Mouse (Mus musculus): ENCODE measurements around the gene Ncmap.

The Ncmap gene

GRCm38 (mm10) chr4:135397991-135398390 lies at the start of gene Ncmap:
Gene Ncmap, minus strand, starts transcription at chr4:135398227.
- no peak for DNase-seq (ENCODE audit: low spot score)

- no peak for DNase-seq (ENCODE audit: low spot score)
Measured at GRCm38 (mm10) chr4:135442473-135442872, 44.4 kb upstream of the Ncmap start.

DNA sequence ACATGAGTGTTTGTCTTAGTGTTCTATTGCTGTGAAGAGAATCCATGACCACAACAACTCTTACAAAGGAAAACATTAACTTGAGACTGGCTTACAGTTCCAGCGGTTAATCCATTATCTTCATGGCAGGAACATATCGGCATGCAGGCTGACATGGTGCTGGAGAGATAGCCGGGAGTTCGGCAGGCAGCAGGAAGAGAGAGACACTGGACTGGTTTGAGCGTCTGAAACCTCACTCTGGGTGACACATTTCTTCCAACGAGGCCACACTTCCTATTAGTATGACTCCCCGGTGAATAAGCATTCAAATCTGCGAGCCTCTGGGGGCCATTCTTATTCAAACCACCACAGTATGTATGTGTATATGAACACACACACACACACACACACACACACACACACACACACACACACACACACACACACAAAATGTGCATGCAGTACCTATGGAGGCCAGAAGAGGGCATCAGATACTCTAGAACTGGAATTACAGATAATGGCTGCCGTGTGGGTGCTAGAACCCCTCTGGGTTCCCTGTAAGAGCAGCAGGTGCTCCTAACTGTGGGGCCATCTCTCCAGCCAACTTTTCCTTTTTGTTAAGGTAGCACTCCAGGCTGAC lies 42.0 kb upstream of the Ncmap start:
- DNase-seq (ENCODE audit: low spot score): no peak

- DNase-seq (ENCODE audit: low spot score): no peak
Measured at GRCm38 (mm10) chr4:135439188-135439647, 41.2 kb upstream of the Ncmap start.

- no peak for DNase-seq (ENCODE audit: low spot score)
Measured at GRCm38 (mm10) chr4:135437924-135438323, 39.9 kb upstream of the Ncmap start.

DNA sequence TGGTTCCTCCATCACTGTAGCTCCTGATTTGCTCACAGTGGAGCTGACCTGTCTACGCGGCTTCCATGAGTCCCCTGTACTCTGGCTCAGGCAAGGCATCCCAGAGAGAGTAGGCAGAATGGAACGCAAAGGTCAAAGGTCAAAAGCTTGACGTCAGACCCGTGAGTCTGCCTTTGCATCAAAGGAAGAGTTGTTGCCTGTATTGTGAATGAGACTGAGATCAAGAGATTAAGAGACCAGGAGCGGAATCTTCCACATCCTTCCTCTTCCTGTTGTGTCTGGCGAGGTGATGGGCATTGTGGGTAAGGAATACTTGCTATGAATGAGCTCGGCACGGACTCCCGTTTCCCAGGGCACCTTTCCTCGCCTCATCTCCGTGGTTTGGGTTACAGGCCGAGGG lies 38.3 kb upstream of the Ncmap start:
- DNase-seq (ENCODE audit: low spot score): no peak

DNA sequence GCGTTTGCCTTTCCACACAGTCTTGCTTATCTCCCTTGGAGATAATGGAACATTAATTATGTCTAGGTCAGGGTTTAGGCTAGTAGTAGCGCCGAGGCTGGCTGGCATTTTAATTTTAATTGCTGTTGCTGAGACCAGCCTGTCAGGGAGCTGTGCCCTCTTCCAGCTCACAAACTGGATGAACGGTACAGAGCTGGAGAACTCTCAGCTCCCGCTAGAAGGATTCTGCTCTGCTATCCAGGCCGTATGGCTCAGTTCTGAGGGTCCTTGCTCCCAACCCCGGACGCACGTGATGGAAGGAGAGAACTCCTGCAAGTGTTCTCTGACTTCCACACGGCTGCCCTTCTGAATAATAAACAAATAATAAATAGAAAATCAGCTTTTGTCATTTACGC lies 36.4 kb upstream of the Ncmap start:
- no peak for DNase-seq (ENCODE audit: low spot score)

GRCm38 (mm10) chr4:135433443-135434394 lies 35.7 kb upstream of the Ncmap start, which contains the start of gene Rcan3:
Gene Rcan3, minus strand, starts transcription at chr4:135433853.
- DNase-seq (ENCODE audit: low spot score): peak; percentile 41

DNA sequence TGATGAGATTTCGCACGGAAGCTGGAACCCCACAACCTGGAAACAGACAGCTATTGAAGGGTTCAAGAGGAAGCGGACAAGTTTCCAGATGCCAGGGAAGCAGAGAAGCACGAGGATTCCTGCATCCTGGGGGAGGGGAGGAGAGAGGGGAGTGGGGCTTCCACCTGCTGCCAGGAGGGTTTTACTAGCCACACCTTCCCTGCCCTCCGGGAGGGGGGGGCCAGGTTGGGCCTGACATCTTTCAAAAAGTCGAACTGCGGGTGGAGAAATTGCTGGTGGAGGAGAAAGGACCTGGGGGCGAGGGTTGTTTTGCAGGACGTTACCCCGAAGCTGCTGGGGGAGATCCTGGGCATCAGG lies 35.0 kb upstream of the Ncmap start:
- no peak for DNase-seq (ENCODE audit: low spot score)

DNA sequence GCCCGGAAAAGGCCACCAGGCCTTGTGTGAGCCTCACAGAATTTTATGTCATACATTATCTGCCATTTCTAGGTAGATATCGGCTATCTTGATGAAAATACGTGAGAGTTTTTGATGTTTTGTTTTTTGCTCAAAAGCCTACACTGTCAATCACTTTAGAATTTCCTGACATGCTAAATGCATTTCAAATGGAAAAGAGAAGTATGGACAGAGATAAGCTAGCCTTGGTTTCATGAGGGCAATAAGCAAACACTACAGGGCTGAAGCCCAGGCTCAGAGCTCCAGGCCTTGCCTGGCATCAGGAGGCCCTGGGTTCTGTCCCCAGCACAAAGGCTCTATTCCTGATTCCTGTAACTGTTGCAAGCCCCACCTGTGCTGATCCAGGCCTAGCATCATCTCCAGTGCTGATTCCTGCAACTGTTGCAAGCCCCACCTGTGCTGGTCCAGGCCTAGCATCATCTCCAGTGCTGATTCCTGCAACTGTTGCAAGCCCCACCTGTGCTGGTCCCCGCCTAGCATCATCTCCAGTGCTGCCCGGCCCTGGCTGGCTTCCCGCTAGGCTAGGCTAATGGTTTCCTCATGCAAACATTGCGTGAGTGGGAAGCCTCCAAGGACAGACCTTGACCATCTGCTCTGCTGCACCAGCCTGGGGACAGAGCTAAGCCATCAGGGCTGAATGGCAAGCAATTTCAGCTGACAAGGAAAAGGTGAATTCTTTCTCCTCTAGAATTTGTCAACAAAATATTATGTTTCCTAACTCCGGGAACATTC lies 32.1 kb upstream of the Ncmap start:
- DNase-seq (ENCODE audit: low spot score): no peak

GRCm38 (mm10) chr4:135429383-135429782 lies 31.4 kb upstream of the Ncmap start:
- no peak for DNase-seq (ENCODE audit: low spot score)

DNA sequence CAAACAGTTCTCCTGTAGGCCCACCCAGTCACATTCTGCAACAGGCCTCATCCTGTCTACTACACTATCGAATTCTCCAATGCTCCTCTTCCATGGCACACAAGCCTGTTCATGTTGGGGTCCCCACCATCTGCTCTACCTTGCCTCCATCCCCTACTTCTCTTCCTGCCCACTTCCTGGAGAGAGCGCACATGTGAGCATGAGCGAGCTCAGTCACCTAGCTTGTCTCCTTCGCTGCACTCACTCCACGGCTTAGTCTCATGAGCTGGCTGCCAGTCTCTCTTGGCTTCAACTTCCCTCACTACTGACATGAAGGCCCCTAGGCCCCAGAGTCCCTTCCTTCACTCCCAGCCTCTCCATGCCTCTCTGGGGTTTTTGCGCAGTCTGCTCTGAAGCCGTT lies 28.6 kb upstream of the Ncmap start:
- DNase-seq (ENCODE audit: low spot score): no peak

DNA sequence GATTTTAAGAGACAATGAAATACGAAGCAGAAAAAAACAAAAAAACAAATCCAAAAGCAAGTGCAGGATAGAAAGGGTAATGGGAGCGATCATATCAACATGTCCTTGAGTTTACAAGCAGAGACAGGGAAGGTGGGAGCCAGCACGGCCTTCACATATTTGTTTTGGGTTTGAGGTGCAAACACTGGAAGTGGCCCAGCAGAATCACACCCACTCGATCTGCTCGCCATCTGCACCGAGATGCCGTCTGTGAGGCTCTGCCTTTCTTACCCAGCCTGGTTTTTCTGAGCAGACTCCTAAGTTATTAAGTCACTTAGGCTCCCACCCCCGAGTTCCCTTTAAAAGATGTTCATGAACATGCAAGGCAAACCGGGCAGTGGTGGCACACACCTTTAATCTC lies 27.6 kb upstream of the Ncmap start:
- peak; percentile 66 for DNase-seq (ENCODE audit: low spot score)

DNA sequence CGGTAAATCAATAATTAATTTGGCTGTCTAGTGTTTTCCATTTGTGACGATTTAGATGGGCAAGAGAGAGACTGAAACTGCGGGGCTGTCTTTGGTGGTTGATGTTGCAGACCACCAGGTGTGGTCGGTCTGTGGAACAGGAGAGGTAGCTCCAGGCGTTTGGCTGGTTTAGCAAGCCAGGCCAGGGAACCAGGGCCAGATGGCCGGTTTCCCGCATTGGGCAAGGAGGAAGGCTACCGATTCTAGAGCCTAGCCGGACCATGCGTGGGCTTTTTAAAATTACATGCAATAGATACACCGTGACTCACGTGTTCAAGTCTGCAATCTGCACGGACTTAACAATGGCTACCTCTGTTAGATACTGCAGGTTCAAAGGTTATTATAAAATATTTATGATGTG lies 22.9 kb upstream of the Ncmap start:
- DNase-seq (ENCODE audit: low spot score): no peak

DNA sequence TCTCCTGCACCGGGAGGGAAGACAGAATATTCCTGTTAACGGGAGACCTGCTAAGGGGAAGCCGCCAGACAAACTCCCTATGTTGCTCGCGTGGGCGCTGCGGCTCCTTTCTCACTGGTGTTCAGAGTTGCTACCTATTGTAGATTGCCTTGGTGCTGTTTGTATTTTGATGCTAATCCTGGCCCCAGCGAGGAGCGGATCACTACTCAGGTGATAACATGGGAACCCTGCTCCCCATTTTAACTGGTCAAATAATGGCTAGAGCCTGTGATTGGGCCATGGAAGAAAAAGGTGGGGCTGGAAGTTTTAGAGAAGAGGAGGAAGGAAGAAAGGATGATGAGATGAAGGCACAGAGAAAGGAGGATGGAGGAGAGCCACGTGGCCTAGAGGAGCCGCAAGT lies 22.4 kb upstream of the Ncmap start:
- no peak for DNase-seq (ENCODE audit: low spot score)

DNA sequence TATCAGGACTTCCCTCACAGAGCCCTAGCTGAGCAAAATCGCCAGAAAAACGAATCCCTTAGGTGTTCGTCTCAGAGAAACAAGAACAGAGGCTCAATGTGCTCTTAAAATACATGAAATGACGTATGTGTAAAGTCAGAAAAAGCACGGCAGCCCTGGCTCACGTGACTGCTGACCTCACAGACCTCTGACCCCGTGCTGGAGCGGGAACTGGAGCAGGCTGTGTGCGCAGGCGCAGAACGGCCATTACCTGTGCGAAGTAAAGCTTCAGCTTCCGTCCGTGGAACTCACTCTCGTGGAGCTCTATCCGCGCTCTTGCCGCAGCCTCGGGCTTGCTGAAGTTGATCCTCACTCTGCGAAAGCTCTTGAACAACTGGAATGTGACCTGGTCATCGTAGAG lies 22.0 kb upstream of the Ncmap start:
- no peak for DNase-seq (ENCODE audit: low spot score)

GRCm38 (mm10) chr4:135416367-135416766 lies 18.3 kb upstream of the Ncmap start:
- no peak for DNase-seq (ENCODE audit: low spot score)

DNA sequence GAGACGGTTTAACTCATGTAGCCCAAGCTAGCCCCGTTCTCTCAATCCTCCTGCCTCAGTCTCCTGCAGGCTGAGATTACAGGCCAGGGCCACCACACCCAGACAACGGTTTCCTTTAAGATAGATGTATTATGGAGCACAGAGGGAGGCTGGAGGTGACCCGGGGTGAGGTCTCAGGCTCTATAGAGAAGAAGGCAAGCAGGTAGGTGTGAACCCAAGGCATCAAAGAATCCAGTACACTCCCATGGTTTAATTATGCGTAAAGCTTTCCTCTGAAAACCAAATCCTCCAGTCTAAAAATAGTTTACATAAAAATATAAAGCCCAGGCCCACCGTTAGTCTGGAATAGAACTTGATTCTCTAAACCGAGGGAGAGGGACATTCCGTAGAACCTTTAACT lies 15.5 kb upstream of the Ncmap start:
- DNase-seq (ENCODE audit: low spot score): no peak

GRCm38 (mm10) chr4:135411633-135412032 lies 13.6 kb upstream of the Ncmap start:
- DNase-seq (ENCODE audit: low spot score): no peak

DNA sequence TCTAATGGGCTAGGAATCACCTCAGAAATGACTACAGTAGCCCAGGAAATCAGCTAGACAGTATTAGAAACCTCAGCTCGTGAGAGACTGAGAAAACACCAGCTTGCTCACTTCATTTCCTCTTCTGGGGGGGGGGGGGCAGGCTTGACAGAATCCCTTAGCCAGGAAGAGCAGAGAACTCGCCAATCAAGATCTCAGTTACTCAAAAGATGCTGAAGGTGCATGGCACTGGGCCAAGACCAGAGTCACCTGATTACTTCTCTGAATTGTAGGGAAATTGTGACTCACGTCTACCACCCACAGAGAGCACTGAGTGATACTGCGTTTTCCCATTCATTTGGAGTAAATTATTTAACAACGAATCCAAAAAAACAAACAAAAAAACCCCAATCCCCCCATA lies 8.2 kb upstream of the Ncmap start:
- no peak for DNase-seq (ENCODE audit: low spot score)

DNA sequence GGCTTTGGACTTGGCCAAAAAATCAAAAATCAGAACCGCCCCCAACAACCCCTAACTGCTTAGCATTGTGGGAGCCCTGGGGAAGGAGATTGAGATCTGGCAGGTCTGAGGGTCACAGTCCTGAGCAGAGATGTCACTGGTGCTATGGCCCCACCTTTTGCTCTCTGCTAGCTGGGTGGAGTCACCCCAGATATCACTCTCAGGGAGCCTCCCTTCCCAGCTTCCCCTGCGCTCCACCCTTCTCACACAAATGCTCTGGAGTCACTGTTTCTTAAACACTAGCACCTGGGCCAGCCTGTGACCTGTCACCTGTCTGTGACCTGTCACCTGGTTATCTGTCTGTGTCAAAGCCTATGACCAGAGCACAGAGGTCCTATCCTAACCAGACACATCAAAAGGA lies 6.9 kb upstream of the Ncmap start:
- DNase-seq (ENCODE audit: low spot score): no peak

DNA sequence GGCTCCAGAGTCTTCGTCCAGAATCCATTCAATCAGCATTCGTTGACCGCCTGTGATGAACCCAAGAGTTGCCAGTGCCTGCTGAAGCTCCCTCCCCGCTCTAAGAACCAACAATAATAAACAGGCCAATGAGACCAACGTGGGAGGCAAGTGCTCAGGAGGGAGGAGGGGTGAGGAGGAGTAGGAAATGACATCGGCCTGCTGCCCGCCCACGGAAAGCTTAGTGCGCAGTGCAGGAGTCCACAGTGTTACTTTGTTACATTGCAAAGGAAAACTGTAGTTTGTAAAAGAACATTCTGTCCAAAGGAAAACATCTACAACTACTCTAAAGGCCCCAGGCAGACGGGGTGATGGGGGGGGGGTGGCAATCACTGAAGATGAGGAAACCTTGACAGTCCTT lies 6.0 kb upstream of the Ncmap start:
- DNase-seq (ENCODE audit: low spot score): no peak

- no peak for DNase-seq (ENCODE audit: low spot score)
Measured at GRCm38 (mm10) chr4:135401881-135402280, 3.9 kb upstream of the Ncmap start.

Data from layer of hippocampus, adult 9-10 months (tissue).